Mouse (Mus musculus): ENCODE data around the gene Frmd5.

DNA sequence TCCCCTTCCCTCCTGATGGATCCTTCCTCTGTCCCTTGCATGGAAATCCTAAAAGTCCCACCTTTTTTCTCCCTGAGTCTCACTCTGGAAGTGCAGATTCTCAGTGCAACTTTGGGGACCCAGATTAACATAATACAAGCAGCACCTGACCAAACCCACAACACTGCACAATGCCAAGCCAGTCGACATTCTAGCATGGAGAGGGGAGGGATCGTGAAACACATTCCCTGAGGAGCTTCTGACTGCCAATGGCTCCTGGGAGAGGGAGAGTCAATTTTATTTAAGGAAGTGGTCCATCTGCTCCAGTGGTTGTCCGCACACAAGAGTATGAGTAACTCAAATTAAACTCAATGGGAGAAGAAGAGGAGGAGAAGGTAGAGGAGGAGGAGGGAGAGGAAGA is 28.0 kb upstream of the Frmd5 start:
- no peak for TF ChIP-seq EP300 (IDR thresholded peaks at IDR 0.05; ENCODE audit: low read depth)
- TF ChIP-seq CTCF (IDR thresholded peaks at IDR 0.05; ENCODE audit: low read depth): no peak
